Mouse (Mus musculus) myocyte (in vitro differentiated cells): ENCODE measurements around the gene Mrpl34.

Experiments used
- CEBPB ChIP-seq: IDR thresholded peaks from 2 replicates; pipeline ENCODE4 v1.6.1; 2011; ENCODE audit warnings: mild to moderate bottlenecking, moderate library complexity; ENCODE audit not compliant: poor library complexity, insufficient read depth, severe bottlenecking
- E2F4 ChIP-seq: IDR thresholded peaks from one replicate; pipeline ENCODE4 v1.6.1; 2011; ENCODE audit warnings: mild to moderate bottlenecking, control low read depth, moderate library complexity; ENCODE audit not compliant: insufficient read depth
- POLR2A ChIP-seq: IDR thresholded peaks from one replicate; pipeline ENCODE4 v1.6.1; 2011; ENCODE audit warnings: low read depth, mild to moderate bottlenecking, control low read depth, moderate library complexity; ENCODE audit not compliant: insufficient read length
- USF1 ChIP-seq: IDR thresholded peaks from one replicate; pipeline ENCODE4 v1.6.1; 2011; ENCODE audit warnings: low read depth, mild to moderate bottlenecking, control low read depth, moderate library complexity

DNA sequence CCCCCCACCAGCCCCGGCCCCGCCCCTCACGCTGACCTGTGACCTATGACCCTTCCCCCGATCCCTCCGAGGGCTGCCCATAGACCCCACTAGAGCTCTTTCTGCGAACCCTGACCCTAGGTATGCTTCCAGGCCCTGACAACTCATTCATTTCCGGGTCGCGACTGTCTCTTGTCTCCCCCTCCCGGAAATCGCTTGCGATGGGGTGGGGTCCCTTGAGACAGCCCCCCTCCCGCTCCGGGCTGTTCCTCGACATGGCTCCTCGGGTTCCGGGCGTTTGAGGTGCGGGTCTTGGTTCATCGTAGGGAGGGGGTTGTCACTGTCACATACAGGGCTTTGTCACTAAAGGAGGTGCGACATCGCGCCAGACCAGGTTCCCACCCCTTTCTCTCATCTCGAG is 4.7 kb downstream of the Mrpl34 start:
- no peak for TF ChIP-seq CEBPB
- no peak for TF ChIP-seq POLR2A
- TF ChIP-seq E2F4, result no peak
- TF ChIP-seq USF1, result no peak
